8 mouse cellular contexts compared by ENCODE assay signal in genomic region chr10:10557570-10558336, GRCm38 (mm10). TPM values are rescaled to one million over a fixed set of nuclear protein-coding genes. Genes with fewer than 3 reads are reported as not detected.
A peak's percentile ranks its signal among the peaks of the same experiment; 100 is the strongest.
DNase-seq lines count a peak whose midpoint lies in the region; ATAC-seq lines count a peak whose summit lies in the region.

TSS of gene Rab32 (minus strand) at chr10:10558265.

- peak; percentile 88 for ATAC-seq in CD4-positive, CD25-positive, alpha-beta regulatory T cell, adult 4 months
- peak; percentile 98 for ATAC-seq in forebrain, embryonic 12.5 days (ENCODE audit: low FRiP score)
- peak; percentile 98 for ATAC-seq in heart, embryonic 16.5 days (replicated peaks; ENCODE audit: extremely low read depth, insufficient read depth, low FRiP score)
- peak; percentile 96 for ATAC-seq in liver, embryonic 13.5 days (ENCODE audit: low read depth)
- ATAC-seq in stomach, embryonic 14.5 days (ENCODE audit: insufficient number of reproducible peaks, insufficient read depth, low FRiP score, low read depth): peak; percentile 94

- peaks cover 8% of the 10 kb centered on the region; the same call in 1 of the 2 replicates for H3K27me3 ChIP-seq in forebrain, embryonic 12.5 days
- H3K27me3 ChIP-seq in heart, embryonic 16.5 days (ENCODE audit: control insufficient read depth, insufficient read depth, low read length): no peaks in the 10 kb centered on the region
- H3K27me3 ChIP-seq in liver, embryonic 13.5 days: no peaks in the 10 kb centered on the region
- H3K27me3 ChIP-seq in stomach, embryonic 14.5 days (ENCODE audit: control insufficient read depth, insufficient read depth, low read length): no peaks in the 10 kb centered on the region

- peaks cover 9% of the 10 kb centered on the region; the same call in 1 of the 2 replicates for H3K4me1 ChIP-seq in forebrain, embryonic 12.5 days
- H3K4me1 ChIP-seq in heart, embryonic 16.5 days (ENCODE audit: control insufficient read depth, insufficient read depth, low read length): peaks cover 5% of the 10 kb centered on the region
- no peaks in the 10 kb centered on the region for H3K4me1 ChIP-seq in liver, embryonic 13.5 days (replicated peaks)
- H3K4me1 ChIP-seq in stomach, embryonic 14.5 days (ENCODE audit: control insufficient read depth, insufficient read depth, low read length): 0 out of 2 replicates have a peak, but pooled peaks cover 2% of the 10 kb centered on the region

- peak within 1 kb of the TSS; percentile 93 for H3K4me2 ChIP-seq in forebrain, embryonic 12.5 days
- peak within 1 kb of the TSS; percentile 97 for H3K4me2 ChIP-seq in heart, embryonic 16.5 days (ENCODE audit: low read depth, low read length)
- peak within 1 kb of the TSS; percentile 76 for H3K4me2 ChIP-seq in liver, embryonic 13.5 days
- H3K4me2 ChIP-seq in stomach, embryonic 14.5 days (replicated peaks; ENCODE audit: low read depth, low read length): peak within 1 kb of the TSS; percentile 73

- no peak within 1 kb of the TSS for H3K27ac ChIP-seq in forebrain, embryonic 12.5 days
- peak within 1 kb of the TSS; percentile 43; the same call in 1 of the 2 replicates for H3K27ac ChIP-seq in heart, embryonic 16.5 days (ENCODE audit: low read length)
- H3K27ac ChIP-seq in liver, embryonic 13.5 days: no peak within 1 kb of the TSS; the same call in 1 of the 2 replicates
- peak within 1 kb of the TSS; percentile 46; the same call in 1 of the 2 replicates for H3K27ac ChIP-seq in stomach, embryonic 14.5 days (ENCODE audit: low read length)

- H3K4me3 ChIP-seq in forebrain, embryonic 12.5 days (replicated peaks): peak within 1 kb of the TSS; percentile 63
- H3K4me3 ChIP-seq in heart, embryonic 16.5 days (ENCODE audit: low read length): peak within 1 kb of the TSS; percentile 80
- H3K4me3 ChIP-seq in liver, embryonic 13.5 days (replicated peaks): peak within 1 kb of the TSS; percentile 62
- H3K4me3 ChIP-seq in stomach, embryonic 14.5 days (ENCODE audit: low read depth, low read length): peak within 1 kb of the TSS; percentile 58

- H3K9me3 ChIP-seq in forebrain, embryonic 12.5 days: no peaks in the 10 kb centered on the region
- H3K9me3 ChIP-seq in heart, embryonic 16.5 days (replicated peaks; ENCODE audit: control insufficient read depth, low read length): no peaks in the 10 kb centered on the region
- H3K9me3 ChIP-seq in liver, embryonic 13.5 days (replicated peaks): no peaks in the 10 kb centered on the region
- no peaks in the 10 kb centered on the region for H3K9me3 ChIP-seq in stomach, embryonic 14.5 days (ENCODE audit: control insufficient read depth, low read depth, low read length)

- peak; percentile 64 for DNase-seq in c-Kit-positive CD71-positive TER-119-positive erythroid progenitor cells, embryonic 14.5 days (ENCODE audit: low spot score)
- peak; percentile 94 to 96 for DNase-seq in kidney, postnatal 25 days
- peak; percentile 66 for DNase-seq in liver, embryonic 13.5 days
- peak; percentile 83 to 86 for DNase-seq in natural killer cell, adult 2 months (ENCODE audit: low spot score in 2 of 2)

- H3K9ac ChIP-seq in forebrain, embryonic 12.5 days: peak within 1 kb of the TSS; percentile 56
- peak within 1 kb of the TSS; percentile 82 for H3K9ac ChIP-seq in heart, embryonic 16.5 days (ENCODE audit: low read length)
- H3K9ac ChIP-seq in liver, embryonic 13.5 days: peak within 1 kb of the TSS; percentile 61
- H3K9ac ChIP-seq in stomach, embryonic 14.5 days (replicated peaks; ENCODE audit: low read depth, low read length): peak within 1 kb of the TSS; percentile 33

- no peaks in the 10 kb centered on the region for H3K36me3 ChIP-seq in forebrain, embryonic 12.5 days (replicated peaks)
- H3K36me3 ChIP-seq in heart, embryonic 16.5 days (ENCODE audit: control insufficient read depth, insufficient read depth): no peaks in the 10 kb centered on the region
- no peaks in the 10 kb centered on the region for H3K36me3 ChIP-seq in liver, embryonic 13.5 days
- no peaks in the 10 kb centered on the region for H3K36me3 ChIP-seq in stomach, embryonic 14.5 days (ENCODE audit: control insufficient read depth, insufficient read depth, low read length)

- under 1% methylated on average over 51 of the region's 51 CpGs for WGBS in forebrain, embryonic 12.5 days
- 1% methylated on average over 51 of the region's 51 CpGs for WGBS in heart, embryonic 16.5 days
- under 1% methylated on average over 51 of the region's 51 CpGs for WGBS in liver, embryonic 13.5 days (ENCODE audit: insufficient replicate concordance)
- WGBS in stomach, embryonic 14.5 days: under 1% methylated on average over 51 of the region's 51 CpGs

RNA-seq across cellular contexts. Expression of gene Rab32, which starts in this region (rescaled TPM):
- polyA plus RNA-seq in CD4-positive, CD25-positive, alpha-beta regulatory T cell, adult 4 months (2017; shearing (Covaris generic)): 1 to 10 TPM; 4.6 to 4.8 TPM
- 5.8 and 6.3 TPM in 2 replicates for polyA plus RNA-seq in forebrain, embryonic 12.5 days (2016; fragmentation: Nextera tagmentation; extraction: Ambion mirVana)
- polyA plus RNA-seq in heart, embryonic 16.5 days (2015; fragmentation: Nextera tagmentation; extraction: Ambion mirVana): 7.2 and 8.5 TPM in 2 replicates
- 20.3 and 23.1 TPM in 2 replicates for polyA plus RNA-seq in liver, embryonic 13.5 days (2015; fragmentation: Nextera tagmentation; extraction: Ambion mirVana)
- 21.0 and 26.0 TPM in 2 replicates for polyA plus RNA-seq in stomach, embryonic 14.5 days (2014; fragmentation: Nextera tagmentation; extraction: Ambion mirVana)

Comparison
In these comparisons a context has a peak if more than half of its experiments do, and no peak if none do; other contexts are left out.
1. H3K27ac ChIP-seq: peak in heart, embryonic 16.5 days (single experiment) and stomach, embryonic 14.5 days (single experiment); none in forebrain, embryonic 12.5 days (single experiment) and liver, embryonic 13.5 days (single experiment).
2. Peak in every context shown above with its lines, with median percentiles within 50 percentile points of each other: ATAC-seq, DNase-seq, H3K4me2 ChIP-seq, H3K4me3 ChIP-seq and H3K9ac ChIP-seq.